Mouse (Mus musculus) lung, adult 2 months (tissue): ENCODE results near the gene Elovl5. TPM values are rescaled to one million over a fixed set of nuclear protein-coding genes. Genes with fewer than 3 reads are reported as not detected.

Experiments
- DNase-seq: peaks from one replicate; pipeline ENCODE4 v3.0.0; 2022
- H3K4me1 ChIP-seq: fragments of 200-500 bp; 2 replicates; pipeline ENCODE4 v1.6.1; 2011; ENCODE audit warnings: low read length; ENCODE audit not compliant: control insufficient read depth, insufficient read depth
- H3K4me3 ChIP-seq: fragments of 200-500 bp; replicated peaks from 2 replicates; pipeline ENCODE3; 2011; ENCODE audit warnings: low read depth, mild to moderate bottlenecking, control low read depth, low read length; ENCODE audit errors: extremely low read depth
- CTCF ChIP-seq: fragments of 200-500 bp; IDR thresholded peaks from 2 replicates; pipeline ENCODE4 v1.5.1; 2011; ENCODE audit warnings: mild to moderate bottlenecking, low read length, control low read depth; ENCODE audit not compliant: insufficient read depth
- POLR2A ChIP-seq: fragments of 200-500 bp; IDR thresholded peaks from 2 replicates; pipeline ENCODE4 v1.6.1; 2011; ENCODE audit warnings: low read depth, mild to moderate bottlenecking, control low read depth, low read length, borderline replicate concordance; ENCODE audit errors: extremely low read depth
- WGBS: fragments of 180-500 bp; shearing (Covaris S2); methylation state at CpG from one replicate; pipeline ENCODE4 v1.1.7; 2018; 5-methylcytosine and 5-hydroxymethylcytosine counted together
- polyA plus RNA-seq: library from polyadenylated mRNA; depleted of rRNA; stranded (reverse); fragments of >200 nt; gene quantifications from 2 replicates; pipeline ENCODE4 v1.2.3, GENCODE M21; 2012

Elovl5 gene
- polyA plus RNA-seq, 1 experiment, result 155 TPM

DNA sequence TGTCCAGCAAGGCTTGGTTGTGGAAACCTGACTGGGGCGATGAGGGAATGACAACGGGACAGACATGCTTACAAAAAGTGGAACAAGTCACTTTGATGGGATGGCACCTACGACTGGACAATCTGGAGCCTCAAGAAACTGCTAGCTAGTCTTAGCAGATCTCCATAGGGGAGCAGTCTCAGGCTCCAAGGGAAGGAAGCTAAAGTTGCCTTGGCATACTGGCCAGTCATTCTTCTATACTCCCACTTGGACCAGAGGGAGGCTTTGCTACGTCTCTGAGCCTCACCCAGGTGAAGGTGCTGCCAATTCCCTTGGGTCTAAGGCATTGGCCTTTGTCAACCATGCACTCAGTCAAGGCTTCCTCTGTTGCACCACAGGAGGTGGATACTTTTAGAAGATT is 2.5 kb upstream of the Elovl5 start:
- WGBS, result 80% methylated on average over 4 of the region's 4 CpGs
- TF ChIP-seq CTCF (no peak), POLR2A (no peak)
- no peak for DNase-seq
- H3K4me3 ChIP-seq, result no peak overlapping the region
- peaks cover 22% of the 10 kb centered on the region for H3K4me1 ChIP-seq

DNA sequence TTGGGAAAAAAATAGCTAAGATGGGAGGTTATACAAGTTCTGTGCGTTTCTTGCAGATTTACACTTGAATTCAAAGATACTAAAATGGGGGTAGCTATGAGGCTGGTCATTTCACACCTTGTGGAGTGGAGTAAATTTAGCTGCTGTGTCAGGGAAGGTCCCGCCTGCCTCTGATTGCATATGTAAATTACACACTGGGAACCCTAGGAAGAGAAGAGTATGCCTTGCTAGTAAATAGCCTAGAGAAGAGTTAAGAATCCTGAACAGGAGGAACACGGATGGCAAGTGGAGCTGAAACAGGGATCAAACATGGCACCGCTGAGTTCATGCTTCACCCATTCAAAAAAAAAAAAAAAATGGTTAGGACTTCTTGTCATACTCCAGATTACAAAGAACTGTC is 1.4 kb upstream of the Elovl5 start:
- TF ChIP-seq CTCF (no peak), POLR2A (no peak)
- WGBS, result 71% methylated on average over 4 of the region's 4 CpGs
- DNase-seq, result no peak
- Histone ChIP-seq H3K4me1 (peaks cover 26% of the 10 kb centered on the region), H3K4me3 (no peak overlapping the region)

GRCm38 (mm10) chr9:77917622-77918131 is 513 bp downstream of the Elovl5 start:
- H3K4me3 ChIP-seq, result peak overlapping the region; percentile 84
- H3K4me1 ChIP-seq, result peaks cover 20% of the 10 kb centered on the region
- peak; percentile 61 for DNase-seq
- no peak for TF ChIP-seq POLR2A
- no peak for TF ChIP-seq CTCF
- under 1% methylated on average over 45 of the region's 45 CpGs for WGBS

GRCm38 (mm10) chr9:77918211-77918610 is 1.0 kb downstream of the Elovl5 start:
- Histone ChIP-seq H3K4me1 (peaks cover 20% of the 10 kb centered on the region), H3K4me3 (peak overlapping the region; percentile 84)
- WGBS, result 5% methylated on average over 10 of the region's 10 CpGs
- DNase-seq, result no peak
- TF ChIP-seq POLR2A, result no peak
- TF ChIP-seq CTCF, result no peak

DNA sequence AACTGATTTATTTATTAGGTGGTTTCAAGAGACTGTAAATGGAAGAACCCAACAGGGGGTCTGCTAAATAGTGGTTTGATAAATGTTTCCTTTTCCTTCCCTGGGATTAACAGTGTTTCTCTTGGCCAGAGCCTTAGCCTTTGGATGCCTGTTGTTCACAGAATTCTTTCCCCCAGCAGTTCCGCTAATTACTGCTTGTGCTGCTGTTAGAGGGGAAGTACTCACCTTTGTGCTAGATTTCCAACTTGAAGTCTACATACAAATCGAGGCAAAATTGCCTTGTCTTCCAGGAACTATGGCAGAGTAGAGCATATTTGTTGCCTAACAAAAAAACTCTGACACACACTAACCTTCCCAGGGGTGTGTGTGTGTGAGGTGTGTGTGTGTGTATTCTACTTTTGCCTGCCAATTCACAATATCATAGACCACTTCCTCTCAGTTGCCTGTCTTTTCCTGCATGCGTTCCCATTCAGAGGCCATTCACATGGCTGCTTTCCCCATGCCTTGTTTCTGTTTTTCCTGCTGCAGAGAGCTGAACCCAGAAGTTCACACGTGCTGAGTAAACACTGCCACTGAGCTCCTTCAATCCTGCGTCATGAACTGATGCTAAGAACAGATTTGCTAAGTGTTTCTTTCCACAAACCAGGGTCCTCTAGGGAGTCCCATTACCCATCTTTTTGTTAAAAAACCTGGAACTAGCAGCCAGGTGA is 2.0 kb downstream of the Elovl5 start:
- TF ChIP-seq CTCF (no peak), POLR2A (no peak)
- DNase-seq, result no peak
- Histone ChIP-seq H3K4me1 (peaks cover 25% of the 10 kb centered on the region), H3K4me3 (peak overlapping the region; percentile 36)
- WGBS, result 27% methylated on average over 5 of the region's 5 CpGs

DNA sequence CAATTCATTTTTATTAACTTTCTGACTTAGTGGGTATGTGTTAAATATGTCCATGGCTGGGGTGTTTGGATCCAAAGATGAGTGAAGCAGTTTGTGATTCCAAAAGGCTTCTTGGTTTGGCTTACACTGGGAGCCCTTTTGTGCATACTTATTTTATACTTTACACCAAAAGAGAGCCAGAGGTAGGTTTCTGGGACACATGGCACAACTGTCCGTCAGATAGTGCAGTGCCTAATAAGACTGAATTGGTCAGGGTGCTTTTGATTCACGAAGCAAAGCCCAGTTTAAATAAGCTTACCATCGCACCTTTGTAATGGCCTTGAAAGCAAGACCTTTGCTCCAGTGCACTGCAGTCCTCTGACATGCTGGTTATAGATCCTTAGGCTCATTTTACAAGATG is 3.3 kb downstream of the Elovl5 start:
- no peak for TF ChIP-seq POLR2A
- no peak for TF ChIP-seq CTCF
- Histone ChIP-seq H3K4me1 (peaks cover 27% of the 10 kb centered on the region), H3K4me3 (no peak overlapping the region)
- no peak for DNase-seq
- 67% methylated on average over 3 of the region's 3 CpGs for WGBS

DNA sequence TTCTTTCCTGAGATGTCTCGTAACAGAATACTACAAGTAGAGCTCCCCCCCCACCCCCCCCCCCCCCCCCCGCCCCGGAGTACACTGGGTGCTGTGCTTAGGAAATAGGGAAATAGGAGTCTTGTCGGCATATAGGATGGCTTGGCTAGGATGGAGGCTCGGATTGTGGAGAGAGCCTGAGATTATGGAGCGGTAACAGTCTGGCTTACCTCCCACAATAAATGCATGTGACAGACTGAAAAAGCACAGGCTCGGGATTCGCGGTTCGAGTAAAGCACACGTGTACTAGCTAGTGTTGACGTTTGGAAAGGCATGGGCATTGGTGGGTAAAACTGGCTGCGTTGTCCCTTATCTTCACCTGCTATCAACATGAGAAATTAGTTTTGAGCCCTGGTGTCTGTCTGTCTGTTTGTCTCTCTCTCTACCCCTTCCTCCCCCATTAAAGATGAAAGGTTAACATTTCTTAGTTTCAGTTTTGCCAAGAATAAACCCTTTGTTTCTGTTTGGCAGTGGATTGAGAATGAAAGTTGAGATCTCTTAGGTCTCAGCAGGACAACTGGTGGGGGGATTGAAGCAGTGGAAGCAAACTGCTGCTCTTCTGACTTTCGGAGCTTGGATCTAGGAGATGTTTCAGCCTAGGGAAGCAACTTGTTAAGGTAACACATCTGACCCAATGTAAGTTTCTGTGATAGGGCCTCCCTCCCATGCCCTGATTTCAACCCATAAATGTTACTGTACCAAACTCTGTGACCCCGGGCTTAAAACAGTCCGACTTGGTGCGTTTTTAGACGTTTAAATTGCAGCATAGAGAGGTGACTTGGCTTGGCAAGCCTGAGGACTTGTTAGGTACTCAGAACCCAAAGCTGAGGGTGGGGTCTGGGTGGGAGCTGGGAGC is 4.4 kb downstream of the Elovl5 start:
- peak overlapping the region; percentile 20 for H3K4me3 ChIP-seq
- TF ChIP-seq CTCF (no peak), POLR2A (no peak)
- WGBS, result 36% methylated on average over 16 of the region's 18 CpGs
- H3K4me1 ChIP-seq, result peaks cover 24% of the 10 kb centered on the region
- DNase-seq, result no peak

DNA sequence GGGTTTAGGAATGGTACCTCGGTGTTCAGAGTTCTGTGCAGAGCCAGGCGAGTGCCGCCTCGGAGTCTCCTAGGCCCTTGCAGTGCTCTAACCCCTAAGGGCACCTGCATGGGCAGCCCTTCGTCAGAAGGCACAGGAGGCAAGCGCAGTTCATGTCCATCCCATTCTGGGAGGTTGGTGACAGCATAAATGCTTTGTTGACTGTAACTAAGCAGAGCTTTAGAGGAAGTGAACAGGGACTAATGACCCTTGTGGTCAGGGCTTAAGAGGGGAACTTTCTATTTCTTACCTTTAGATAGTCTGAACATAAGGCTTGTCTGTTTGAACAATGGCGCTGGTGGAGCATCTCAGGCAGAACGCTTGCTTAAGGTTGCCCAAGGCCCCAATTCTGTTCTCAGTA is 6.6 kb downstream of the Elovl5 start:
- no peak for DNase-seq

DNA sequence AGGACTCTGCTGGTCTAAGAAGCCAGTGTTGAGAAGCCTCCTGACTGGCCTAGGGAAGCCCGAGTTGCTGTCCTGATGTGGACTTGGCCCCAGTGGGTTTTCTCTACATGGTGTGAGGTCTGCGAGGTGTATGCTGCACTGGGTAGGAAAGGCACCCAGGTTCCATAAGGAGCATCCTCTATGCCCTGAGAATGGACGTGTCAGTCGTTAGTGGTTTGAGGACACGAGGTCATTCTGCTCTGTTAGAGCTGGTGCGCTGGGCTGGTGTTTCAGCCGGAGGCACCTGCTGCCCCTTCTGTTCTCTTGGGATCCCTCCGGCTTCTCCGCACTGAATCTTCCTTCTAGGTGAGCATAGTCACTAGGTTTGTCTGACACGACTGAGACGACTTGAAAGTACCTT is 7.0 kb downstream of the Elovl5 start:
- WGBS, result 60% methylated on average over 11 of the region's 11 CpGs
- DNase-seq, result no peak
- H3K4me1 ChIP-seq, result peaks cover 38% of the 10 kb centered on the region

More for the DNA sequence above, 6.6 kb downstream of the Elovl5 start:
- Histone ChIP-seq H3K4me3 (no peak overlapping the region), H3K4me1 (peaks cover 41% of the 10 kb centered on the region)
- TF ChIP-seq POLR2A (no peak), CTCF (no peak)
- WGBS, result 53% methylated on average over 8 of the region's 8 CpGs

More for the DNA sequence above, 7.0 kb downstream of the Elovl5 start:
- H3K4me3 ChIP-seq, result no peak overlapping the region
- TF ChIP-seq POLR2A (no peak), CTCF (no peak)
